Mouse (Mus musculus): ENCODE data around the gene Zc3h12a.

GRCm38 (mm10) chr4:125134192-125134591 is 6.6 kb upstream of the Zc3h12a start:
- TF ChIP-seq CTCF (IDR thresholded peaks at IDR 0.05; ENCODE audit: borderline replicate concordance, extremely low read depth, insufficient read depth, insufficient read length) (no peak), POLR2A (IDR thresholded peaks at IDR 0.05; ENCODE audit: borderline replicate concordance, extremely low read depth, insufficient read depth, insufficient read length, poor library complexity, severe bottlenecking) (no peak)
